Mouse (Mus musculus) adrenal gland, postnatal 10 days (tissue): Measurements from ENCODE around the gene Lrrc43. TPM values are rescaled to one million over a fixed set of nuclear protein-coding genes. Genes with fewer than 3 reads are reported as not detected.
"Not testable (repeated sequence)": the region's sequence is repeated elsewhere in the genome, so short reads cannot be mapped to it uniquely, and the experiment has no call there.

Experiments
- DNase-seq: peaks from one replicate; pipeline ENCODE4 v3.0.0; 2021; ENCODE audit warnings: mixed read lengths
- long read RNA-seq, 2 experiments: library from polyadenylated mRNA; stranded (forward); transcript quantifications; one replicate each; pipeline ENCODE4 v2.0.0; 2021
- total RNA-seq, 2 experiments: library from RNA; stranded (reverse); gene quantifications; 2 replicates each; pipeline ENCODE4 v1.2.3; 2021

The Lrrc43 gene
- total RNA-seq, result not detected
- long read RNA-seq, experiment 1, result 0 reads
- long read RNA-seq, experiment 2, result 0 reads

GRCm38 (mm10) chr5:123489112-123489785 lies at the start of gene Lrrc43, which contains the start of gene Il31:
Lrrc43 (plus strand) TSS chr5:123489305.
Il31 (minus strand) TSS chr5:123489489.
- DNase-seq, result no peak

GRCm38 (mm10) chr5:123439312-123439711 lies 49.8 kb upstream of the Lrrc43 start:
- no peak for DNase-seq

GRCm38 (mm10) chr5:123439941-123440340 lies 49.2 kb upstream of the Lrrc43 start:
- peak; percentile 58 for DNase-seq

GRCm38 (mm10) chr5:123440664-123441063 lies 48.4 kb upstream of the Lrrc43 start:
- DNase-seq, result no peak

- DNase-seq, result no peak
Measured at GRCm38 (mm10) chr5:123442283-123442682, 46.8 kb upstream of the Lrrc43 start.

- peak; percentile 80 for DNase-seq
Measured at GRCm38 (mm10) chr5:123444069-123444468, 45.0 kb upstream of the Lrrc43 start.

GRCm38 (mm10) chr5:123444849-123445334 lies 44.2 kb upstream of the Lrrc43 start:
- no peak for DNase-seq

GRCm38 (mm10) chr5:123451886-123452285 lies 37.2 kb upstream of the Lrrc43 start:
- DNase-seq, result no peak

- DNase-seq, result no peak
Measured at GRCm38 (mm10) chr5:123461420-123461819, 27.7 kb upstream of the Lrrc43 start.

- DNase-seq, result no peak
Measured at GRCm38 (mm10) chr5:123464638-123465037, 24.5 kb upstream of the Lrrc43 start.

- no peak for DNase-seq
Measured at GRCm38 (mm10) chr5:123470784-123471400, 18.2 kb upstream of the Lrrc43 start.

GRCm38 (mm10) chr5:123473817-123474216 lies 15.3 kb upstream of the Lrrc43 start:
- DNase-seq, result no peak

- DNase-seq, result no peak
Measured at GRCm38 (mm10) chr5:123487659-123488395, 1.3 kb upstream of the Lrrc43 start.

GRCm38 (mm10) chr5:123489935-123490334 lies 830 bp downstream of the Lrrc43 start:
- no peak for DNase-seq

GRCm38 (mm10) chr5:123499717-123500116 lies 10.6 kb downstream of the Lrrc43 start:
- DNase-seq, result peak; percentile 55

GRCm38 (mm10) chr5:123501973-123502372 lies 12.9 kb downstream of the Lrrc43 start:
- no peak for DNase-seq

GRCm38 (mm10) chr5:123507936-123508723 lies 19.0 kb downstream of the Lrrc43 start:
- peak; percentile 92 for DNase-seq

- no peak for DNase-seq
Measured at GRCm38 (mm10) chr5:123508921-123509320, 19.8 kb downstream of the Lrrc43 start.

GRCm38 (mm10) chr5:123510160-123510559 lies 21.1 kb downstream of the Lrrc43 start, which contains the start of gene B3gnt4:
B3gnt4 (plus strand) TSS chr5:123510460.
- DNase-seq, result no peak

GRCm38 (mm10) chr5:123511426-123511825 lies 22.3 kb downstream of the Lrrc43 start:
- DNase-seq, result not testable (repeated sequence)

GRCm38 (mm10) chr5:123512102-123512501 lies 23.0 kb downstream of the Lrrc43 start:
- DNase-seq, result no peak

GRCm38 (mm10) chr5:123514871-123515270 lies 25.8 kb downstream of the Lrrc43 start:
- DNase-seq, result no peak
